Mouse (Mus musculus) E14TG2a.4 (cell line): ENCODE measurements around the gene Ubn1.

Source experiments
- CTCF ChIP-seq: conservative IDR thresholded peaks from 2 replicates; pipeline ENCODE4 v1.5.1; 2014; ENCODE audit warnings: low read length
- POU5F1 ChIP-seq: IDR thresholded peaks from 2 replicates; pipeline ENCODE4 v1.6.1; 2014; ENCODE audit warnings: low read length, borderline replicate concordance

- TF ChIP-seq CTCF (no peak), POU5F1 (no peak)
Observed at GRCm38 (mm10) chr16:5101000-5101399, 51.1 kb downstream of the Ubn1 start.
